Mouse (Mus musculus) urinary bladder, adult 2 months (tissue): Measurements from ENCODE around the gene Zfp664. TPM values are rescaled to one million over a fixed set of nuclear protein-coding genes. Genes with fewer than 3 reads are reported as not detected.

Experiments used
- DNase-seq: peaks from one replicate; pipeline ENCODE4 v3.0.0; 2022; ENCODE audit warnings: low spot score
- polyA plus RNA-seq: library from polyadenylated mRNA; depleted of rRNA; stranded (reverse); fragments of >200 nt; gene quantifications from 2 replicates; pipeline ENCODE4 v1.2.3, GENCODE M21; 2012; rRNA removed

Gene Zfp664
- 35.8 and 38.3 TPM in 2 replicates for polyA plus RNA-seq

- peak; percentile 83 for DNase-seq
Observed at GRCm38 (mm10) chr5:124862013-124862866, at the start of gene Zfp664, which contains the start of gene Ccdc92. TSS of gene Zfp664 (plus strand) at chr5:124862691. TSS of gene Ccdc92 (minus strand) at chr5:124862424.

GRCm38 (mm10) chr5:124814797-124815196 lies 47.7 kb upstream of the Zfp664 start:
- DNase-seq = no peak

- DNase-seq = no peak
Observed at GRCm38 (mm10) chr5:124817050-124817449, 45.4 kb upstream of the Zfp664 start.

DNA sequence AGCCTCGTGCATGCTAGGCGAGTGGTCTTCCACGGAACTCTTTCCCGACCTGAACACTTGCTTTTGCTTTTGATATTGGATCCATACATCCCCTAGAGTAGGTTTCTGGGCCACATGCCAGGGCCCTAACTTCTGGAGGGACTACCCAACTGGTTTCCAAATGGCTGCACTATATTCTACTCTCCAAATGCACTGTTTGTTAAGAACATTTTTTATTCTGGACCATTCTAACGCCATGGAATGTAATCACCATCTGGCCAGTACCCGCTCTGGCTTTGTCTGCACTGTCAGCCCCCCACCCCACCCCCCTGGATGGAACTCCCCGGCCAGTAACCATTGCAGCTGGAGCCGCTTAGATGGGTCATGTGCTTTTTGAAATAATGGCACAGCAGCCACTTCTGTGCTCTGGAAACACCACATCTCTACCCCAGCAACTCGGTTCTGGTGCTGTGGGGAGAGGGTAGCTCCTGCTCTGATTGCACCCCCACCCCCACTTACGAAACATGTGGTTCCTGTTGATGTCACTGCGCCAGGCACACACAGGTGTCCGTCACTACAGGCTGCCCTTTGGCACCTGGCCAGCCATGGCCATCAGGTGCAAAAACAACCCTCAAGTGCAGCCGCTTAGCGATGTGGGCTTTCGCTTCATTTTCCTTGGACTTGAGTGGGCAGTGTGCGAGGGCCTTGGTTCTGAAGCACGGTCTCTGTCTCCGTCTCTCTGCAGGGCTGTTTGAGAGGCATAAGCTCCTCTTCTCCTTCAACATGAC lies 40.2 kb upstream of the Zfp664 start:
- DNase-seq = no peak

GRCm38 (mm10) chr5:124830331-124830730 lies 32.2 kb upstream of the Zfp664 start:
- no peak for DNase-seq

DNA sequence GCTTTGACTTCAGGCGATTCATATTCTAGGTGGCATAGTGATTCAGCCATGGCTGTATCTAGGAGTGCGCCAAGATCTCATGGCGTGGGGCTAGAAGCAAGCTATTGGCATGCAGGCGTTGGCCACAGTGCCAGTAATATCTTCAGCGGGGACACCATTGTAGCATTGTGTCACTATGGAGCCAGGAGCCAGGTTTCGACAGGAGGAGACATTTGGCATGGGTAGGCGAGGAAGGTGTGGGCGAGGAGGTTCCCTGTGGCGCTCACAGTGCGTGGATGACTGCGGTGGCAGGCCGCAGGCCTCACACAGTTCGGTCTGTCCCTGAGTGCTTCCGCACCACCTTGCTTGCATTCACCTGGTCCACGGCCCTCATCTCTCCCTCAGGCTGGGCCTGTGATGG lies 27.3 kb upstream of the Zfp664 start:
- no peak for DNase-seq

DNA sequence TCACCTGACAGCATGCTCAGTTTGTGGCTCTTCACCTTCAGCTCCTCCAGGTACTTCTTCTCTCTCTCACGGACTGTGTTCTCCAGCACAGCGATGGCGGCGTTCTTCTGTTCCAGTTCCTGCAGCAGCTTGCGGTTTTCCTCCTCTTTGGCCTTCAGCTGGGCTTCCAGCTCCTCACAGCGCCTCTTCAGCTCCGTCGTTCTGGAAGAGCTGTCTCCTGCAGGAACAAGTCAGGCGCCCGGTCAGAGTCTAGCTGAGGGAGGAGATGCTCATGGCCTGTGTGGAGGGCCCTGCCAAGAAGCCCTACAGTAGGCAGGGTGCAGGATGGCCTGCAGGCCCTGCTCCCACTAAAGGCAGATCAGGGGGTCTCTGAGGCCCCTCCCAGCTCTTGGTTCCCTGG lies 26.4 kb upstream of the Zfp664 start:
- no peak for DNase-seq

DNA sequence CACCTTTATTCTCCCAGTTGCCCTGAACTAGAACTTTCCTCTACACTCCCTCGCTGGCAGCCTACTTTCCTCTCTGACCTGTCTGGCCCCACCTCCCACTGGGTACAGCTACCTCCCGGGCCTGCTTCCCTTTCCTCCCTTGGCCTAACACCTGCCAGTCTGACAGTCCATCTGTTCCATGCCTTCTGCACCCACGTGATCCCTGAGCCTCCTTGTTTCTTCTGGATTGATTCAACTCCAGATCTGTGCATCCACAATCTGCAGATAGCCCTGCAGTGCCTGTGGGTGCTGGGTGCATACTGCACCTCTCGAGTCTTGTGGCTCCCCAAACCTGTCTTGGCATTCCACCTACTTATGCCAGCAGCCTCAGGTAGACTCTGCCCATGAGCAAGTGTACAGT lies 25.9 kb upstream of the Zfp664 start:
- DNase-seq = no peak

DNA sequence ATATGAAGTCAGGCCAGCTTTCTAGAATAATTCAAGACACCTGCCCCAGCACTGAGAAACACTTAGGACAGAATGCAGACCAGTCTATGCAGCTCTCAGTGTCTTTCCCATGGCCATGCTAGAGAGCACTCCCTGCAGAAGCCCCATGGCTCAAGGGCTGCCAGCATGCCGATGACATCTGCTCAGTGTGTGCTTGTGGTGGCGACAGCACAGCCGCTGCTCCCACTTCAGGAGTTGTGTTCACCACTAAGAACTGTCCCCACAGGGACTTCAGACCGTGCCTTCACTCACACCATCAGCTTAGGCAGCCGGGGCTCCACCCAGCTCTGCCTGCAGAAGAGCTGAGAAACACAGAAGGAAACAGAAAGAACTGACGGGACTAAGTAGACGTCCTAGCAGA lies 22.3 kb upstream of the Zfp664 start:
- DNase-seq = no peak

DNA sequence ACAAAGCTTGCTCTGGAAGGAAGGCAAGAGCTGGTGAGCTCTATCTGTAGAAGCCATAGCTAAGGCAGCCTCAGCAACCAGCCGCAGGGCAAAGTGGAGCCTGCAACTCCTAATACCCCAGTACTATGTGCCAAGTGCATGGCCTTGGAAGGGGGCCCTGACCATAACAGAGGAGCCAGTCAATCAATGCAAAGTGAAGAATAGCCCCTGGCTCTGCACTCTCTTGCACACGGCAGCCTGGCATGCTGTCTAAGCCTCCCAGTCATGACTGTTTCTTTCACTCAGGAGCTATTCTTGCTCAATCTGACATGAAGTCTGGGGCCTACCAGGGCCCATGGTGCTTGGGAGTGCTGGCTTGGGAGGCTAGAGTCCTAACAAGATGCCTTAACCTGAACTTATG lies 21.8 kb upstream of the Zfp664 start:
- DNase-seq = no peak

DNA sequence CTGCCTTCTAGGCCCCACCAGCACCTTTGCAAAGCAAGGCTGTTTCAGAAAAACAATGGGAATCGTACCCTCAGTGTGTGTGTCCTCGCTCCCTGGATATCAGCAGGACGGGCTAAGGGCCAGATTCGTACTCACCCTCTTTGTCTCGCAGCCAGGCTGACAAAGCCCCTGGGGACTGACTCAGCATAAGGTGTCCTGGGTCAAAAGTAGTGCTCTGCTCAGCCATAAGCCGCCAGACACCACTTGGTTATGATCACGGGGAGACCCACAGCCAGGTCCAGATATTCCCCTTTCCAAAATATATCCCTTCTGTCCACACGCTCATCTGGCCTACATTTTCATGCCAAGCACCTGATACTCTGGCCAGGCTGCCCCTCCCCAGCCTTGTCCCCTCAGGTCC lies 19.1 kb upstream of the Zfp664 start:
- DNase-seq = no peak

DNA sequence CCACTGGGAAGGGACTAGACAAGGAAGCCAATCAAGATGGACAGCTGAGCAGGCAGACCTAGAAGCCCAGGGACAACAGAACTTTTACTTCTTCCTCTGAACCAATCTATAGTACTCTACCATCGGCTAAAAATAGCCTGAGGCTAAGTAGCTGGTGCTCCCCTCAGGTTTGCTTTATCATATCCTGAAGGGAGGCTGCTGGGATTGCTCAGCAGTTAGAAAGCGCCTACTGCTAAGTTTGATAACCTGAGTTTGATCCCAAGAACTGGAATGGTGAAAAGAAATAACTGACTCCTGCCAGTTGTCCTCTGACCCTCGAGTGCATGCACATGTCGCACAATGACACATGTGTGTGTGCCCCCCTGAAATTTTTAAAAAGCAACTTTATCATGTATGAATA lies 17.6 kb upstream of the Zfp664 start:
- no peak for DNase-seq

- DNase-seq = no peak
Observed at GRCm38 (mm10) chr5:124847014-124847413, 15.5 kb upstream of the Zfp664 start.

GRCm38 (mm10) chr5:124848994-124849393 lies 13.5 kb upstream of the Zfp664 start:
- no peak for DNase-seq

GRCm38 (mm10) chr5:124851572-124851971 lies 10.9 kb upstream of the Zfp664 start:
- DNase-seq = no peak

DNA sequence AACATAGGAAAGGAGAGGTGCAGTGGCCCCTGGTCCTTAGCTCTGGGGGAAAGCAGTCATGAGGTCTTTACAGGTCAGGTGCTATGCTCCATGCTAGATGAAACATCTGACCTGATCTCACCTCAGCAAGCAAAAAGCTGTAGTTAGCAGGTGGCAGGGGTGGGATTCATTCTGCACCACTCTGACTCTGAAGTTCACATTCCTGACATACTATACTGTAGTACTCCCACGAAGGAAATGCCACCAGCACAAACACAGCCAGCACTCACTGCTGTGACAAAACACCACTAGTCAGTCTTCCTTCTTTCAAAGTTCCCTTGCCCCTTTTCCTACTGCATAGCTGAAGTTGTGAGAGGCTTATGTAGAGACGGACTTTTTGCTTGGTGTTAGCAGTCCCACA lies 10.2 kb upstream of the Zfp664 start:
- no peak for DNase-seq

DNA sequence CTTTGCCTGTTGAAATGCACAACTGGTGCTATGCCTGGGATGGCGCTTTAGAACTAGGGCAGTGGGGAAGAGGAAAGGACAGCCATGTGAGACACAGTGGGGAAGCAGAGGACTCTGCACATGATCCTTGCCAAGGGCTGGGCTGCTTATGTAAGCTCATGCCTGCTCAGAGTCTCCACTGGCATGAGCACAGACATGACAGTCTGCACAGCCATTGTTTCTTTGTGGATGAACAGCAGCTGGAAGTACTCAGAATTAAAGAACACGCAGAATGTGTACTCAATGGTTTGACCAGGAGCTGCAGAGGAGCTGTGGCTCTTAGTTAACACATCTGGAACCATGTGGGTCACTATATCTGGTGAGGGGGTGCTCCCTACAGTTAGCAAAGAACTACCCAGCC lies 9.4 kb upstream of the Zfp664 start:
- no peak for DNase-seq

DNA sequence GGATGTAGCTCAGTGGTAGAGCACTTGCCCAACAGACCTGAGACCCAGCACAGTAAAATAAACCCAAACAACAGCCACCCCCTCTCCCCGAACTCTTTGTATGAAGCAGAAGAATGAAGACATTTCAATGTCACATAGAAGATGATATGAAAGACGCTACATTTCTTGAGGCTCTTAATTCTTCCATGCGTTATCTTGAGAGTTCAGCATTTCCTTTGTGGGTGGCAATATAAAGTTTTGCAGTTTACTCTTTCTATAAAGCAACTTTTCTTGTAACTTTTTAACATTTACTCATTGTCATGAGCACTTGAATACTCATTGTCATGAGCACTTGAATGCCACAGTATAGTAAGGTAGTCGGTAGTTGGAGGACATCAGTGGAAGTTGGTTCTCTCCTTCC lies 8.3 kb upstream of the Zfp664 start:
- DNase-seq = no peak

DNA sequence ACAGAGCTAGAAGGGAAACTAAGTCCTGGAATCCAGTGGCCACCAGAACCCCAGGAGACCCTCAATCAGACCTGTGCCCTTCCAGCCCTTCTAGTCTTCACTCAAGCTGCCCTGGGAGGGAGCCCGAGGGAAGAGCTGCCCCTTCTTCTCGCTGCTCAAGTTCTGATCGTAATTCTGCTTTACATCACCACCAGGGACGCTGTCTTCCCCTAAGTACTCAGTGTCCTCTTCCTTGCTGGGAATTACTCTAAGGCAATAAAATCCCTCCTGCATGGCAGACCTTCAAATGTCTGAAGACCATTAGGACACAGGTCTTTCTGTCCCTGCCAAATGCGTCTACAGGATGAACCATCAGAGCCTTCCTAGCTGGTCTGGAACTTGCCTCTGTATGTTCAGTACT lies 2.5 kb upstream of the Zfp664 start:
- DNase-seq = no peak

- DNase-seq = peak; percentile 40
Observed at GRCm38 (mm10) chr5:124861463-124861862, 1.0 kb upstream of the Zfp664 start.

- peak; percentile 37 for DNase-seq
Observed at GRCm38 (mm10) chr5:124862871-124863741, 615 bp downstream of the Zfp664 start.

DNA sequence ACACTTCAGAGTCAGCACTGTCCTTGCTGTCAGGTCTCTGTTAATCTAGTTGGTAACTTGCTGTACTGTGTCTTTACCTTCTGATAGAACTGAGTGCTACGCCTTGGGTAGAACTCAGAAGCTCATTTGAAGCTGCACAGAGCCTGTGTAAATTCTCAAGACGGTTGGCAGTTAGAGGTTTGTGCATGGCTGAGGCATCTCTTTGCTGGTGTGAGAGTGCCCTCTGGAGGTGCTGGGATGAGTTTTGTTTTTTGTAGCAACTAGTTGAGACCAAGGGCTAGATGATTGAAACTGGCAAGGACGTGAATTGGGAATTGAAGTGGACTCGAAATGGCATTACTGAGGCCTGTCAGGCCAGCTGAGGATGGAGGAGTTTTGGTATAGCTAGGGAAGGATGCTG lies 6.5 kb downstream of the Zfp664 start:
- DNase-seq = no peak
